ENCODE assay signal across 12 mouse cellular contexts in genomic region chr8:69809820-69810219, GRCm38 (mm10). TPM values are rescaled to one million over a fixed set of nuclear protein-coding genes. Genes with fewer than 3 reads are reported as not detected.
DNase-seq lines count a peak whose midpoint lies in the region; ATAC-seq and TF ChIP-seq lines count a peak whose summit lies in the region.
"Had no signal": no experiment of that assay in that cellular context is flagged by ENCODE, and none has a peak within 500 bp of the region (broad histone marks: within the 10 kb centered on the region; RNA-seq: fewer than 3 reads in every experiment).

No protein-coding gene starts in this region.

- no peak for ATAC-seq in kidney, embryonic 14.5 days (ENCODE audit: low FRiP score, low TSS enrichment)
- no peak for ATAC-seq in forebrain, embryonic 16.5 days
- ATAC-seq in midbrain, embryonic 15.5 days (replicated peaks): no peak
- ATAC-seq in inflammation-experienced regulatory T-cells, adult 6 months: no peak

- H3K9ac ChIP-seq in kidney, embryonic 14.5 days (ENCODE audit: low read depth, low read length): no peak overlapping the region
- H3K9ac ChIP-seq in forebrain, embryonic 16.5 days (replicated peaks; ENCODE audit: low read depth, low read length): no peak overlapping the region
- no peak overlapping the region for H3K9ac ChIP-seq in midbrain, embryonic 15.5 days

- H3K4me2 ChIP-seq in kidney, embryonic 14.5 days (replicated peaks; ENCODE audit: low read depth, low read length): peak overlapping the region; percentile 15; the same call in 1 of the 2 replicates
- peak overlapping the region; percentile 78 for H3K4me2 ChIP-seq in forebrain, embryonic 16.5 days (ENCODE audit: low read length)
- peak overlapping the region; percentile 54 for H3K4me2 ChIP-seq in midbrain, embryonic 15.5 days

- H3K4me1 ChIP-seq in kidney, embryonic 14.5 days (ENCODE audit: control insufficient read depth, insufficient read depth, low read length): 0 out of 2 replicates have a peak, but pooled peaks cover 4% of the 10 kb centered on the region
- peaks cover 32% of the 10 kb centered on the region for H3K4me1 ChIP-seq in bone marrow macrophage, adult 2 months (ENCODE audit: control insufficient read depth, insufficient read depth, low read length)
- H3K4me1 ChIP-seq in forebrain, embryonic 16.5 days (replicated peaks; ENCODE audit: control insufficient read depth, insufficient read depth, low read length): peaks cover 11% of the 10 kb centered on the region
- peaks cover 15% of the 10 kb centered on the region for H3K4me1 ChIP-seq in midbrain, embryonic 15.5 days

- H3K4me3 ChIP-seq in kidney, embryonic 14.5 days (ENCODE audit: low read length): no peak overlapping the region
- H3K4me3 ChIP-seq in bone marrow macrophage, adult 2 months (ENCODE audit: insufficient read depth, low read length): peak overlapping the region; percentile 77
- H3K4me3 ChIP-seq in forebrain, embryonic 16.5 days (replicated peaks; ENCODE audit: low read length): no peak overlapping the region; the same call in 1 of the 2 replicates
- H3K4me3 ChIP-seq in midbrain, embryonic 15.5 days: peak overlapping the region; percentile 48

- TF ChIP-seq CTCF in bone marrow macrophage, adult 2 months (IDR thresholded peaks at IDR 0.05; ENCODE audit: low read depth, low read length): no peak

- TF ChIP-seq POLR2A in bone marrow macrophage, adult 2 months (IDR thresholded peaks at IDR 0.05; ENCODE audit: borderline replicate concordance, low read depth, low read length): no peak

- H3K9me3 ChIP-seq in kidney, embryonic 14.5 days (ENCODE audit: control insufficient read depth, low read length): no peaks in the 10 kb centered on the region; the same call in 1 of the 2 replicates
- H3K9me3 ChIP-seq in forebrain, embryonic 16.5 days (ENCODE audit: control insufficient read depth, low read length): no peaks in the 10 kb centered on the region
- no peaks in the 10 kb centered on the region for H3K9me3 ChIP-seq in midbrain, embryonic 15.5 days

- H3K36me3 ChIP-seq in kidney, embryonic 14.5 days (ENCODE audit: control insufficient read depth, insufficient read depth, low read length): peaks cover 48% of the 10 kb centered on the region
- peaks cover 42% of the 10 kb centered on the region for H3K36me3 ChIP-seq in forebrain, embryonic 16.5 days (ENCODE audit: control insufficient read depth, insufficient read depth)
- H3K36me3 ChIP-seq in midbrain, embryonic 15.5 days (replicated peaks): peaks cover 52% of the 10 kb centered on the region

- no peaks in the 10 kb centered on the region for H3K27me3 ChIP-seq in kidney, embryonic 14.5 days (ENCODE audit: control insufficient read depth, insufficient read depth, low read length)
- no peaks in the 10 kb centered on the region for H3K27me3 ChIP-seq in forebrain, embryonic 16.5 days (replicated peaks; ENCODE audit: control insufficient read depth, insufficient read depth, low read length)
- H3K27me3 ChIP-seq in midbrain, embryonic 15.5 days (replicated peaks): no peaks in the 10 kb centered on the region

- H3K27ac ChIP-seq in kidney, embryonic 14.5 days (ENCODE audit: low read depth, low read length): no peak overlapping the region
- no peak overlapping the region for H3K27ac ChIP-seq in bone marrow macrophage, adult 2 months (ENCODE audit: insufficient read depth, low read depth, low read length)
- no peak overlapping the region for H3K27ac ChIP-seq in forebrain, embryonic 16.5 days (ENCODE audit: low read length)
- H3K27ac ChIP-seq in midbrain, embryonic 15.5 days: no peak overlapping the region

- 58% methylated on average over 3 of the region's 3 CpGs for WGBS in kidney, embryonic 14.5 days
- 57% methylated on average over 3 of the region's 3 CpGs for WGBS in forebrain, embryonic 16.5 days
- WGBS in midbrain, embryonic 15.5 days: 59% methylated on average over 3 of the region's 3 CpGs

- no peak for DNase-seq in kidney, adult 8-10 months
- DNase-seq in urinary bladder, postnatal 4 days (ENCODE audit: low spot score in 2 of 2): no peak
- DNase-seq in thymus, postnatal 25 days: no peak
- DNase-seq: cerebellum, postnatal 25 days; kidney, postnatal 4 days; lung, adult 2 months; thymus, postnatal 36 days had no signal

RNA-seq across cellular contexts. Expression of gene Gmip, which starts 1.3 kb away (rescaled TPM):
- 8.1 and 8.2 TPM in 2 replicates for polyA plus RNA-seq in kidney, embryonic 14.5 days (2014; fragmentation: Nextera tagmentation; extraction: Ambion mirVana)
- polyA plus RNA-seq in bone marrow macrophage, adult 2 months (2012; ENCODE audit: insufficient read depth, insufficient read length, missing spikeins): 164 and 201 TPM in 2 replicates
- polyA plus RNA-seq in forebrain, embryonic 16.5 days (2015; fragmentation: Nextera tagmentation; extraction: Ambion mirVana): 40.0 and 51.7 TPM in 2 replicates
- 38.5 and 43.2 TPM in 2 replicates for polyA plus RNA-seq in midbrain, embryonic 15.5 days (2015; fragmentation: Nextera tagmentation; extraction: Ambion mirVana)
- polyA plus RNA-seq in inflammation-experienced regulatory T-cells, adult 6 months (2017; shearing (Covaris generic)): 100 to 1,000 TPM in 1 of 3 experiments, 10 to 100 TPM in 2; 53.2 to 105 (median 79.3) TPM

RNA-seq across cellular contexts. Expression of gene Lpar2, which starts 12.4 kb away (rescaled TPM):
- 1.6 and 1.7 TPM in 2 replicates for polyA plus RNA-seq in kidney, embryonic 14.5 days (2014; fragmentation: Nextera tagmentation; extraction: Ambion mirVana)
- polyA plus RNA-seq in bone marrow macrophage, adult 2 months (2012; ENCODE audit: insufficient read depth, insufficient read length, missing spikeins): 0.91 and 1.0 TPM in 2 replicates
- 0.73 and 0.84 TPM in 2 replicates for polyA plus RNA-seq in forebrain, embryonic 16.5 days (2015; fragmentation: Nextera tagmentation; extraction: Ambion mirVana)
- polyA plus RNA-seq in midbrain, embryonic 15.5 days (2015; fragmentation: Nextera tagmentation; extraction: Ambion mirVana): 0.76 and 0.80 TPM in 2 replicates
- polyA plus RNA-seq in inflammation-experienced regulatory T-cells, adult 6 months (2017; shearing (Covaris generic)): under 1 TPM; 0.18 to 0.77 (median 0.51) TPM

RNA-seq across cellular contexts. Expression of gene Zfp866, which starts 18.8 kb away (rescaled TPM):
- 26.2 and 35.8 TPM in 2 replicates for polyA plus RNA-seq in kidney, embryonic 14.5 days (2014; fragmentation: Nextera tagmentation; extraction: Ambion mirVana)
- polyA plus RNA-seq in bone marrow macrophage, adult 2 months (2012; ENCODE audit: insufficient read depth, insufficient read length, missing spikeins): 17.6 and 19.3 TPM in 2 replicates
- polyA plus RNA-seq in forebrain, embryonic 16.5 days (2015; fragmentation: Nextera tagmentation; extraction: Ambion mirVana): 48.5 and 51.0 TPM in 2 replicates
- polyA plus RNA-seq in midbrain, embryonic 15.5 days (2015; fragmentation: Nextera tagmentation; extraction: Ambion mirVana): 46.1 and 47.4 TPM in 2 replicates
- 10 to 100 TPM; 14.0 to 22.5 (median 16.0) TPM for polyA plus RNA-seq in inflammation-experienced regulatory T-cells, adult 6 months (2017; shearing (Covaris generic))

RNA-seq across cellular contexts. Expression of gene Atp13a1, which starts 18.9 kb away (rescaled TPM):
- 38.5 and 53.4 TPM in 2 replicates for polyA plus RNA-seq in kidney, embryonic 14.5 days (2014; fragmentation: Nextera tagmentation; extraction: Ambion mirVana)
- 25.7 and 31.2 TPM in 2 replicates for polyA plus RNA-seq in bone marrow macrophage, adult 2 months (2012; ENCODE audit: insufficient read depth, insufficient read length, missing spikeins)
- polyA plus RNA-seq in forebrain, embryonic 16.5 days (2015; fragmentation: Nextera tagmentation; extraction: Ambion mirVana): 57.1 and 58.0 TPM in 2 replicates
- 59.1 and 59.8 TPM in 2 replicates for polyA plus RNA-seq in midbrain, embryonic 15.5 days (2015; fragmentation: Nextera tagmentation; extraction: Ambion mirVana)
- 10 to 100 TPM; 19.0 to 20.5 (median 20.0) TPM for polyA plus RNA-seq in inflammation-experienced regulatory T-cells, adult 6 months (2017; shearing (Covaris generic))

RNA-seq across cellular contexts. Expression of gene Pbx4, which starts 22.5 kb away (rescaled TPM):
- polyA plus RNA-seq in kidney, embryonic 14.5 days (2014; fragmentation: Nextera tagmentation; extraction: Ambion mirVana): 9.6 and 9.7 TPM in 2 replicates
- polyA plus RNA-seq in bone marrow macrophage, adult 2 months (2012; ENCODE audit: insufficient read depth, insufficient read length, missing spikeins): 7.5 and 8.0 TPM in 2 replicates
- 47.2 and 48.0 TPM in 2 replicates for polyA plus RNA-seq in forebrain, embryonic 16.5 days (2015; fragmentation: Nextera tagmentation; extraction: Ambion mirVana)
- 58.2 and 62.1 TPM in 2 replicates for polyA plus RNA-seq in midbrain, embryonic 15.5 days (2015; fragmentation: Nextera tagmentation; extraction: Ambion mirVana)
- 10 to 100 TPM in 2 of 3 experiments, 1 to 10 TPM in 1; 7.5 to 20.8 (median 18.4) TPM for polyA plus RNA-seq in inflammation-experienced regulatory T-cells, adult 6 months (2017; shearing (Covaris generic))

Comparison
In these comparisons a context has a peak if more than half of its experiments do, and no peak if none do; other contexts are left out.
1. H3K4me2 ChIP-seq: peak in every context shown above with its lines; median percentile 78 in forebrain, embryonic 16.5 days; 54 in midbrain, embryonic 15.5 days; 15 in kidney, embryonic 14.5 days.
2. H3K4me3 ChIP-seq: peak in bone marrow macrophage, adult 2 months (single experiment) and midbrain, embryonic 15.5 days (single experiment); none in kidney, embryonic 14.5 days (single experiment) and forebrain, embryonic 16.5 days (single experiment).